Mouse (Mus musculus) naive thymus-derived CD4-positive, alpha-beta T cell, adult 2 months (primary cell): ENCODE data around the gene Gas6.

Experiments
- DNase-seq: peaks from one replicate; pipeline ENCODE4 v3.0.0-alpha.2; 2011; ENCODE audit warnings: low read depth

Gas6 gene

DNA sequence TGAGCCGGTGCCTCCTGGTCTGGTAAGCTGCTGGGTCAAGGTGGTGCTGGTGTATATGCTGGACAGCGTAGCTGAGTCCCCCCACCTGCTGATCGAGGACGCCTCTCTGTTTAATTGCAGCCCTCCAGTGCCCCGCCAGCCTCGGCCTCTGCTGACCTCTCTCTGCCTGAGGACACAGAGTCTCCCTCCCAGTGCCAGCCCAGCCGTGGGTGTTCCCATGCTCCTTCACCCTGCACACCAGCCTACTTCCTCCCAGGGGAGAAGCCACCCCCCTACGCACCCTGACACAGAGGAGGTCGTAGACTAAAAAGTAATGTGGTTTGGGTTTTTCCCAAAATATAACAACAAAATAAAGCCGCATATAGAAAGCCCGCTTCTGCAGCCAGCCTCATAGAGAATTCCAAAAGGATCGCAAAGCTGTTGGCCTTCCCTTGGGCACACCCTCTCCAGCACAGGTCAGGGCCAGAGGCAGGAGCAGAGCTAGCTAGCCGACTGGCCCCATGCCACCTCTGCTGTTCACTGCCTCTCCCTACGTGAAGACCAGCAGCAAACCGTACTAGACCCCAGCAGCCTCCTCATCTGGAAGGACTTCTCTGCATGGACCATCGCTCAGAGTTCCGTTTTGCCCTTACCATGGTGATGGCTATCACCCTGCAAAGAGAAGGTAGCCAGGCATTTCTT, 33.1 kb downstream of the Gas6 start:
- no peak for DNase-seq

DNA sequence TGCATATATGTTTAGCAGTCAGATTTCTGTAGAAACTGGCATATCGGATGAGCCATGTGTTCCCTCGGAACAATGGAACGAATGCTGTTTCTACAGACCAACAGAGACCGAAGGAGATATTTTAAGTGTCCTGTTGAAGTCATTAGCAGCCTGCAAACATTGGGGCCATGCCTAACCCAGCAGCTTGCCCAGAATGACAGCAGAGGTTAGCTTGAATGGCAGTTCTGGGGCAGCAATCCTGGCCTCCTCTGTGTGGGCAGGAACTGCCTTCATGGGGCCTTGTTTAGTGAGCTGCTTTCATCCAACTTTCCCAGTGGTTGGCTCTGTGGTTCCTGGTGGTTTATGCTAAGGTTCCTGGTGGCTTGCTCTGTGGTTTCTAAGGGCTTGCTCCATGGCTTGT, 34.9 kb downstream of the Gas6 start:
- no peak for DNase-seq

- peak; percentile 45 for DNase-seq
Observed at GRCm38 (mm10) chr8:13455295-13455694, 39.0 kb downstream of the Gas6 start.

GRCm38 (mm10) chr8:13454341-13455113, 39.8 kb downstream of the Gas6 start:
- DNase-seq, result no peak

DNA sequence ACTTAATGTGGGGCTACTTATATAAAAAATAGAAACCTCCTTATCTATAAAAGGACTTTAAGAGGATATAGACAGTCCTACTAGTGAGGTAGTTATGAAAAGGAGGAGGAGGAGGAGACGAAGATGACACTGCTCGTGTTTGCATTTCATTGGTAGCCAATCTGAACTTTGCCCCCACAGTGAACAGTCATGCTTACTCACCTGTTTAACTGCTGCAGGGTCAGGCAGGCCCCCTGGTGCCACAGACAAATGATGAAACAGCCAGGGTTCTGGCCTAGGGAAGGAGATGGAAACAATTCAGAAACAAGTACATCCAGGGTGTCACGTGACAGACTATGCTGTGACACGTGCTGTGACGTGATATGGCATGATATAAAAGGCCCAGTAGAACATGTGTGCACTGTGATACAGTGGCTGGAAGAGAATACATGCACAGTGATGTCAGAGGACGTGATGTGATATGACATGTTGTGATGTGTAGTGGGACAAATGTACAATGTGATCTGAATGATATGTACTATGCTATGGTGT, 42.5 kb downstream of the Gas6 start:
- DNase-seq, result no peak

DNA sequence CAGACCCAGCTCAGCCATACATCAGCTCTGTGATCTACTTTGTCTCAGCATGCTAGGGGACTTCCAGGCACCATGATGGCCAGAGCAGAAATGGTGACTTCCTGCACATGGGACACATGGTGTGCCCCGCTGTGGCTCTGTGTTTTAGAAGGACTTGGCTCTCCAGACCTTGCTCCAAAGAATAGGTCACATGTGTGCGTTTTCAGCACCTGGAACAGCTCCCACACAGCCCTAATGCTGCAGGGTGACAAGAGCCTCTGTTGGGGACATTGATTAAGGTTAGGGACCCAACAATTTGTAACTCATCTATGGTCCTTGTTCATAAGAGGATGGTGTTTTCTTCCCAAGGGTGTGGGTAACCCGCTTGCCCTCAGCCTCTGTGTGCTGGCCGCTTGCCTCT, 46.1 kb downstream of the Gas6 start:
- no peak for DNase-seq

- no peak for DNase-seq
Observed at GRCm38 (mm10) chr8:13446456-13446855, 47.8 kb downstream of the Gas6 start.

GRCm38 (mm10) chr8:13442152-13442551, 52.1 kb downstream of the Gas6 start:
- no peak for DNase-seq

DNA sequence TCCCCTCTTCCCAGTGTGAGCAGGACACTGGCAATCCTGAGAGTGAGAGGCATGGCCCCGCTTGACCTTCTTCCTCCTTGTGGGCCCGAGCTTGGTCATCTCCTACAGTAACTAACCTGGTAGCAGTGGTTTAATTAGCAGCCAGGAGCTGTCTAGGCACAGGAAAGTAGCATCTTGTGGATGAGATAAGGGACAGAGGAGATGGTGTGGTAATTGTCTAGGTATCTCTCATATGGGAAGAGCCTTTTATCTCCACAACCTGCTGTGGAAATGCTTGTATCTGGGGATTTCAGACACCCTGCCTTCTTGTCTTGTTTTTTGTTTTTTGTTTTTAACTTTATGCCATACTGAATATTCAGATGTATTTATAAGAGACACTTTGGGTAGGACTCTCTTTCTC, 56.8 kb downstream of the Gas6 start:
- DNase-seq, result no peak

DNA sequence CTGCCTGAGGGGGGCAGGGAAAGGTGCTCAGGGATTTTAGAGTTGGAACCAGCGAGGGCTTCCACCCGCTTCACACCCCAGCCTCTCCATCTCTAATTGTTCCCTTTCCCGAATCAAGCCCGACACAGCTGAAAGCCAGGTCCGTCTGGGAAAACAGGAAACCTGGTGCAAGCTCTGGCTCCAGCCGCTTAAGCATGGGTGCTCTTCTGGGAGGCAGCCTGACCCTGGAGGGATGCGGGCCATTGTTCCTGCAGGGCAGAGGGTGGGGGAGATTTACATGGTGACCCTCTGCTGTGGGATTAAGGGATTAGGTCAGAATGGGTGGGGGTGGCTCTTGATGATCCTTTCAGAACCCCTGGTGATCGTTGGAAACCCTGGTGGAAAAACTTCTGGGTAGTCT, 58.2 kb downstream of the Gas6 start:
- DNase-seq, result no peak

- no peak for DNase-seq
Observed at GRCm38 (mm10) chr8:13434889-13435288, 59.4 kb downstream of the Gas6 start, which contains the start of gene Tmem255b. TSS of gene Tmem255b (plus strand) at chr8:13435189.

DNA sequence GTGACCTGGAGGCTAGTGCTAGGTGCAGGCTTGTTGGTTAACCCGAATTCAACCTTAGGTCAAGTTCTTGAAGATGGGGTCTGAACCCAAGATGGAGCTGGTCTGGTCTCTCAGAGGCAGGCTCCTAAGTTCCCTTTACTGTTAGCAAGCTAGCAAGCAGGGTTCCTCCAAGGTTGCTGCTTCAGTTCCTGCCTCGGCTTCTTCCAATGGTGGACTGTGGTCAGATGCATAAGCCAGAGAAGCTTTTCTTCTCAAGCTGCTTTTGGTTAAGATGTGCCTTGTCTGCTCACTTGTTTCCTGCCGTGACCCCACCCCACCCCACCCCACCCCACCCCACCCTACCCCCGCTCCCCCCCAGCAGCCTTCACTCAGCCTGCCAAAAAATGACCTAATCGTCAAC, 61.2 kb downstream of the Gas6 start:
- no peak for DNase-seq

DNA sequence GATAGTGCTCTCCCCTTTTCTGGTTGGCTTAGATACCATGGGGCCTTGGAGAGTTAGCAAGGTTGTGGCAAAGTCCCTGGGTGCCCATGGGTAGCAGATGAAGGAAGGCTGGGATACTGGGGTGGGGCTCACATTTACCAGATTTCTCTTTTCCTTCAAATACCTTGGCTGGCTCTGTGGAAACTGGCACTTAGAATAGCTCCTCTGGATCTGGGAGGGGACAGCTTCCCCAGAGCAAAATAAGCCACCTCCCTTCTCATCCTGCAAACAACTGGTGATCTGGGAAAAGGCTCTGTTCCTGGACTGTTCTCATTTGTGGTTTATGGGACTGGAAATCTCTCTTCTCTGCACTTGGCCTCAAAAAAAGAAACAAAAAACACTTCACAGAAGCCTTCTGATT, 63.4 kb downstream of the Gas6 start:
- no peak for DNase-seq

GRCm38 (mm10) chr8:13430412-13430811, 63.9 kb downstream of the Gas6 start:
- no peak for DNase-seq

DNA sequence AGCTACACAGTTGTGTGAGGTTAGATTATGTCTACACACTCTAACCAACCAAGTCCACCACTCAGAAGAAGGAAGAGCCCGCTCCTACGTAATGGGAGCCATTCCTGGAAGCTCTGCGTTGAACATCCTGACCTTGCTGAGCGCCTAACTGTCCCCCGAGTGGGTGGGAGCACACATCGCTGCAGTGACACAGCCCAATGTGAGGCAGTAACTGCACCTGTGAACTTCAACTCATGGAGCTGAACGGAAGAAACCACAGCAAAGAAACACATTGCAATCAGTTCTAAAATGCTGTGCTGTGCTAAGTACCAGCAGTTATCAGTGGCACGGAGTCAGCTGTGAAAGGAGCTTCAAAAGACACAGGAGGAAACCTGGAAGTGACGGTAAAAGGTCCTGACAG, 66.1 kb downstream of the Gas6 start:
- peak; percentile 12 for DNase-seq

- no peak for DNase-seq
Observed at GRCm38 (mm10) chr8:13427351-13427750, 66.9 kb downstream of the Gas6 start.

DNA sequence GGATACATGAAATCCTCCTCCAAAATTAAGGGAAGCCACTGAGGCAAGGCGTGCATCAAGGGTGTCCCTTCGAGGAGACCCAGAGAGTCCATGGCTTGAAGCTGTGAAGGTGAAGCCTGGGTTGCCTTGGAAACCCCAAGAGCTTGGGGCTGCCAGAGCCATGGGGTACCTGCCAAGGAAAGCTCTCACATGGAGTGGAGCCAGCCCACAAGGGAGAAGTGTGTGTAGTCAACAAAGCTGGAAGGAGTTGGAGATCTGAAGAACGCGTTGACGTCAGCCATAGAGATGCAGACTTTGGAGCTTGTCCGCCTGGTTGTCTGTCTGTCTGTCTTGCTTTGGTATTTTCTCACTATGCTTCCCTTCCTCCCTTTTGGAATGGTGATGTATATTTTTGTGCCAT, 73.3 kb downstream of the Gas6 start:
- no peak for DNase-seq

DNA sequence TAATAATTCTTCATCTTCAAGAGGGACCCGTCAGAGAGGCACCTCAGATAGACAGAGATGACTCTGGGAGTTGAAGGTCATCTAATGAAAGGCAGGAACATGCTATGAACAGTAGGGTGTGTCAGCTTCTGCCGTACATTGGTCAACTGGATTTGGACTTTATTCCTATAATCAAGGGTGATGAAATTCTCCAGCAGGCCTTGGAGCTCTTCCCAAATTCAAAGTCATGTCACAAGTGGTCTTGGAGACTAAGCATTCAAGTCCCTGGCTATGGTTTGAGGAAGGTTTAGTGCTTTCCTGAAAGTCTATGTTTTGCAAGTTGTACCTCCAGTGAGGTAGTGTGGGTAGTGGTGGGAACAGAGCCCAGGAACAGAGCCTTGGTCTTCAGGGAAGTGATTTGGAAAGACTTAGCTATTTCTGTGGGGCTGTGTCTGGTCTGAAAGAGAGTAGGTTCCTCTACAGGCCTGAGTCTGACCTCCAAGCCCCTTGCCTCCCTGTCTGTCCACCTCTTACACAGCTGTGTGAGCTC, 75.1 kb downstream of the Gas6 start:
- DNase-seq, result no peak

GRCm38 (mm10) chr8:13415879-13416278, 78.4 kb downstream of the Gas6 start:
- DNase-seq, result no peak
